Mouse (Mus musculus) kidney, embryonic 16.5 days (tissue): Measurements from ENCODE around the gene Pld5. TPM values are rescaled to one million over a fixed set of nuclear protein-coding genes. Genes with fewer than 3 reads are reported as not detected.

ENCODE experiments used
- ATAC-seq: fragments of 200-750 bp; cut with Nextera tagmentation; 2 replicates; pipeline ENCODE4 v1.8.0; 2017; ENCODE audit warnings: moderate TSS enrichment; ENCODE audit not compliant: low FRiP score, low TSS enrichment
- H3K27ac ChIP-seq: fragments of 300-500 bp; sonication (generic); 2 replicates; pipeline ENCODE4 v1.5.1; 2014; ENCODE audit warnings: low read length
- H3K27me3 ChIP-seq: fragments of 300-500 bp; sonication (generic); 2 replicates; pipeline ENCODE4 v1.6.1; 2014; ENCODE audit warnings: low read length, control low read depth, mixed read lengths; ENCODE audit not compliant: insufficient read depth
- H3K36me3 ChIP-seq: fragments of 300-500 bp; sonication (generic); 2 replicates; pipeline ENCODE4 v1.6.1; 2014; ENCODE audit warnings: low read length, control low read depth, mixed read lengths; ENCODE audit not compliant: insufficient read depth
- H3K4me1 ChIP-seq: fragments of 300-500 bp; sonication (generic); 2 replicates; pipeline ENCODE4 v1.6.1; 2014; ENCODE audit warnings: low read length, control low read depth, mixed read lengths; ENCODE audit not compliant: insufficient read depth
- H3K4me2 ChIP-seq: fragments of 300-500 bp; sonication (generic); replicated peaks from 2 replicates; pipeline ENCODE4 v1.6.1; 2014; ENCODE audit warnings: low read depth, low read length
- H3K4me3 ChIP-seq: fragments of 300-500 bp; sonication (generic); 2 replicates; pipeline ENCODE4 v1.5.1; 2014; ENCODE audit warnings: mild to moderate bottlenecking, low read length
- H3K9ac ChIP-seq: fragments of 300-500 bp; sonication (generic); replicated peaks from 2 replicates; pipeline ENCODE4 v1.6.1; 2014; ENCODE audit warnings: low read length
- H3K9me3 ChIP-seq: fragments of 300-500 bp; sonication (generic); 2 replicates; pipeline ENCODE4 v1.6.1; 2016; ENCODE audit warnings: low read length, control low read depth
- WGBS: fragments of 180-500 bp; shearing (Covaris S2); extraction: QIAGEN DNeasy Blood & Tissue Kit; methylation state at CpG from one replicate; pipeline ENCODE4 v1.1.7; 2014; 5-methylcytosine and 5-hydroxymethylcytosine counted together
- polyA plus RNA-seq: library from polyadenylated mRNA; unstranded; fragments of >200 nt; fragmentation: Nextera tagmentation; extraction: Ambion mirVana; gene quantifications from 2 replicates; pipeline ENCODE4 v1.2.1, GENCODE M21; 2015

The Pld5 gene
- polyA plus RNA-seq, 1 experiment from 2014 or later = 1.9 TPM

GRCm38 (mm10) chr1:176033698-176034097 is 241.4 kb downstream of the Pld5 start:
- H3K4me3 ChIP-seq = no peak overlapping the region
- no peak overlapping the region for H3K4me2 ChIP-seq
- no peaks in the 10 kb centered on the region; the same call in 1 of the 2 replicates for H3K9me3 ChIP-seq
- no peak for ATAC-seq
- WGBS = 81% methylated on average over 5 of the region's 5 CpGs
- H3K9ac ChIP-seq = no peak overlapping the region
- H3K36me3 ChIP-seq = no peaks in the 10 kb centered on the region
- H3K4me1 ChIP-seq = 0 out of 2 replicates have a peak, but pooled peaks cover 2% of the 10 kb centered on the region
- no peaks in the 10 kb centered on the region for H3K27me3 ChIP-seq
- no peak overlapping the region for H3K27ac ChIP-seq

GRCm38 (mm10) chr1:176029063-176029462 is 246.0 kb downstream of the Pld5 start:
- no peak overlapping the region for H3K27ac ChIP-seq
- no peaks in the 10 kb centered on the region for H3K36me3 ChIP-seq
- H3K4me2 ChIP-seq = no peak overlapping the region
- ATAC-seq = no peak
- no peaks in the 10 kb centered on the region for H3K27me3 ChIP-seq
- H3K4me1 ChIP-seq = 0 out of 2 replicates have a peak, but pooled peaks cover 2% of the 10 kb centered on the region
- no peak overlapping the region for H3K9ac ChIP-seq
- no peaks in the 10 kb centered on the region for H3K9me3 ChIP-seq
- H3K4me3 ChIP-seq = no peak overlapping the region
- 80% methylated on average over 1 of the region's 1 CpGs for WGBS

- H3K9me3 ChIP-seq = no peaks in the 10 kb centered on the region
- H3K4me1 ChIP-seq = 0 out of 2 replicates have a peak, but pooled peaks cover 2% of the 10 kb centered on the region
- no peak overlapping the region for H3K4me2 ChIP-seq
- no peaks in the 10 kb centered on the region for H3K36me3 ChIP-seq
- no peak overlapping the region for H3K27ac ChIP-seq
- H3K9ac ChIP-seq = no peak overlapping the region
- no peak for ATAC-seq
- H3K4me3 ChIP-seq = no peak overlapping the region
- 70% methylated on average over 3 of the region's 3 CpGs for WGBS
- H3K27me3 ChIP-seq = no peaks in the 10 kb centered on the region
Observed at GRCm38 (mm10) chr1:176028397-176028796, 246.7 kb downstream of the Pld5 start.

GRCm38 (mm10) chr1:176024501-176024900 is 250.6 kb downstream of the Pld5 start:
- Histone ChIP-seq H3K9me3 (no peaks in the 10 kb centered on the region), H3K9ac (no peak overlapping the region), H3K4me1 (no peaks in the 10 kb centered on the region), H3K36me3 (no peaks in the 10 kb centered on the region), H3K27ac (no peak overlapping the region), H3K4me3 (no peak overlapping the region), H3K4me2 (no peak overlapping the region), H3K27me3 (no peaks in the 10 kb centered on the region)
- no peak for ATAC-seq
- 71% methylated on average over 1 of the region's 1 CpGs for WGBS

GRCm38 (mm10) chr1:176018523-176018922 is 256.6 kb downstream of the Pld5 start:
- no peak for ATAC-seq
- H3K36me3 ChIP-seq = no peaks in the 10 kb centered on the region
- 92% methylated on average over 3 of the region's 3 CpGs for WGBS
- H3K27ac ChIP-seq = no peak overlapping the region
- no peak overlapping the region for H3K4me2 ChIP-seq
- no peaks in the 10 kb centered on the region for H3K9me3 ChIP-seq
- H3K9ac ChIP-seq = no peak overlapping the region
- no peak overlapping the region for H3K4me3 ChIP-seq
- no peaks in the 10 kb centered on the region for H3K4me1 ChIP-seq
- H3K27me3 ChIP-seq = no peaks in the 10 kb centered on the region

GRCm38 (mm10) chr1:176016076-176016475 is 259.0 kb downstream of the Pld5 start:
- Histone ChIP-seq H3K36me3 (no peaks in the 10 kb centered on the region), H3K9ac (no peak overlapping the region), H3K27me3 (no peaks in the 10 kb centered on the region), H3K9me3 (no peaks in the 10 kb centered on the region), H3K4me2 (no peak overlapping the region), H3K4me3 (no peak overlapping the region), H3K27ac (no peak overlapping the region), H3K4me1 (no peaks in the 10 kb centered on the region)
- ATAC-seq = no peak
- 30% methylated on average over 3 of the region's 3 CpGs for WGBS

GRCm38 (mm10) chr1:176013497-176014268 is 261.4 kb downstream of the Pld5 start:
- no peaks in the 10 kb centered on the region for H3K4me1 ChIP-seq
- ATAC-seq = no peak
- H3K27me3 ChIP-seq = no peaks in the 10 kb centered on the region
- no peak overlapping the region for H3K27ac ChIP-seq
- 61% methylated on average over 3 of the region's 3 CpGs for WGBS
- H3K4me3 ChIP-seq = no peak overlapping the region
- 0 out of 2 replicates have a peak, but pooled peaks cover under 1% of the 10 kb centered on the region for H3K9me3 ChIP-seq
- H3K36me3 ChIP-seq = no peaks in the 10 kb centered on the region
- H3K4me2 ChIP-seq = no peak overlapping the region
- H3K9ac ChIP-seq = no peak overlapping the region

- H3K4me1 ChIP-seq = no peaks in the 10 kb centered on the region
- no peak overlapping the region for H3K4me2 ChIP-seq
- H3K27me3 ChIP-seq = no peaks in the 10 kb centered on the region
- H3K9ac ChIP-seq = no peak overlapping the region
- H3K4me3 ChIP-seq = no peak overlapping the region
- H3K36me3 ChIP-seq = no peaks in the 10 kb centered on the region
- no peak overlapping the region for H3K27ac ChIP-seq
- H3K9me3 ChIP-seq = 0 out of 2 replicates have a peak, but pooled peaks cover 3% of the 10 kb centered on the region
- no peak for ATAC-seq
Observed at GRCm38 (mm10) chr1:176011535-176011934, 263.6 kb downstream of the Pld5 start.

- no peaks in the 10 kb centered on the region for H3K4me1 ChIP-seq
- ATAC-seq = no peak
Observed at GRCm38 (mm10) chr1:176011072-176011471, 264.0 kb downstream of the Pld5 start.

GRCm38 (mm10) chr1:176008411-176008810 is 266.7 kb downstream of the Pld5 start:
- no peaks in the 10 kb centered on the region for H3K4me1 ChIP-seq
- H3K9ac ChIP-seq = no peak overlapping the region
- 0 out of 2 replicates have a peak, but pooled peaks cover 3% of the 10 kb centered on the region for H3K9me3 ChIP-seq
- no peaks in the 10 kb centered on the region for H3K36me3 ChIP-seq
- H3K27me3 ChIP-seq = no peaks in the 10 kb centered on the region
- no peak overlapping the region for H3K4me3 ChIP-seq
- H3K27ac ChIP-seq = no peak overlapping the region
- no peak for ATAC-seq
- H3K4me2 ChIP-seq = no peak overlapping the region
- WGBS = 76% methylated on average over 2 of the region's 2 CpGs

More at GRCm38 (mm10) chr1:176011072-176011471, 264.0 kb downstream of the Pld5 start:
- H3K9me3 ChIP-seq = 0 out of 2 replicates have a peak, but pooled peaks cover 3% of the 10 kb centered on the region
- no peaks in the 10 kb centered on the region for H3K36me3 ChIP-seq
- no peak overlapping the region for H3K27ac ChIP-seq
- H3K27me3 ChIP-seq = no peaks in the 10 kb centered on the region
- H3K4me2 ChIP-seq = no peak overlapping the region
- H3K4me3 ChIP-seq = no peak overlapping the region
- H3K9ac ChIP-seq = no peak overlapping the region
